Mouse (Mus musculus) kidney, embryonic 14.5 days (tissue): ENCODE measurements around the gene Chrm1. TPM values are rescaled to one million over a fixed set of nuclear protein-coding genes. Genes with fewer than 3 reads are reported as not detected.
A peak's percentile ranks its signal among the peaks of the same experiment; 100 is the strongest.
"Not testable (repeated sequence)": the region's sequence is repeated elsewhere in the genome, so short reads cannot be mapped to it uniquely, and the experiment has no call there.

Experiments
- ATAC-seq: fragments of 200-750 bp; cut with Nextera tagmentation; 2 replicates; pipeline ENCODE4 v1.8.0; 2017; ENCODE audit warnings: moderate number of reproducible peaks, mild to moderate bottlenecking, moderate TSS enrichment, moderate library complexity; ENCODE audit not compliant: low FRiP score, low TSS enrichment
- H3K27ac ChIP-seq: fragments of 300-500 bp; sonication (generic); 2 replicates; pipeline ENCODE4 v1.5.1; 2014; ENCODE audit warnings: low read depth, mild to moderate bottlenecking, low read length, moderate library complexity, mixed read lengths
- H3K27me3 ChIP-seq: fragments of 300-500 bp; sonication (generic); 2 replicates; pipeline ENCODE4 v1.6.1; 2014; ENCODE audit warnings: mild to moderate bottlenecking, low read length; ENCODE audit not compliant: control insufficient read depth, insufficient read depth
- H3K36me3 ChIP-seq: fragments of 300-500 bp; sonication (generic); 2 replicates; pipeline ENCODE4 v1.6.1; 2014; ENCODE audit warnings: low read length, mixed read lengths; ENCODE audit not compliant: control insufficient read depth, insufficient read depth
- H3K4me1 ChIP-seq: fragments of 300-500 bp; sonication (generic); 2 replicates; pipeline ENCODE4 v1.6.1; 2014; ENCODE audit warnings: low read length, mixed read lengths; ENCODE audit not compliant: control insufficient read depth, insufficient read depth
- H3K4me2 ChIP-seq: fragments of 300-500 bp; sonication (generic); replicated peaks from 2 replicates; pipeline ENCODE4 v1.6.1; 2014; ENCODE audit warnings: low read depth, mild to moderate bottlenecking, low read length
- H3K4me3 ChIP-seq: fragments of 300-500 bp; sonication (generic); 2 replicates; pipeline ENCODE4 v1.5.1; 2014; ENCODE audit warnings: mild to moderate bottlenecking, low read length
- H3K9ac ChIP-seq: fragments of 300-500 bp; sonication (generic); 2 replicates; pipeline ENCODE4 v1.6.1; 2014; ENCODE audit warnings: low read depth, mild to moderate bottlenecking, low read length, moderate library complexity
- H3K9me3 ChIP-seq: fragments of 300-500 bp; sonication (generic); 2 replicates; pipeline ENCODE4 v1.6.1; 2016; ENCODE audit warnings: low read length; ENCODE audit not compliant: control insufficient read depth
- WGBS: fragments of 180-500 bp; shearing (Covaris S2); extraction: QIAGEN DNeasy Blood & Tissue Kit; methylation state at CpG from one replicate; pipeline ENCODE4 v1.1.7; 2014; 5-methylcytosine and 5-hydroxymethylcytosine counted together
- polyA plus RNA-seq: library from polyadenylated mRNA; unstranded; fragments of >200 nt; fragmentation: Nextera tagmentation; extraction: Ambion mirVana; gene quantifications from 2 replicates; pipeline ENCODE4 v1.2.1, GENCODE M21; 2014

Chrm1 gene
- polyA plus RNA-seq, 1 experiment from 2014 or later = not detected

GRCm38 (mm10) chr19:8725081-8725613, 61.6 kb downstream of the Chrm1 start:
- Histone ChIP-seq H3K36me3 (peaks cover 32% of the 10 kb centered on the region), H3K9me3 (no peaks in the 10 kb centered on the region), H3K27ac (peak overlapping the region; percentile 7; the same call in 1 of the 2 replicates), H3K4me3 (peak overlapping the region; percentile 82), H3K27me3 (no peaks in the 10 kb centered on the region), H3K4me1 (0 out of 2 replicates have a peak, but pooled peaks cover 6% of the 10 kb centered on the region), H3K4me2 (peak overlapping the region; percentile 70), H3K9ac (peak overlapping the region; percentile 97; the same call in 1 of the 2 replicates)
- WGBS = 43% methylated on average over 4 of the region's 4 CpGs
- ATAC-seq = no peak

- Histone ChIP-seq H3K4me1 (0 out of 2 replicates have a peak, but pooled peaks cover 6% of the 10 kb centered on the region), H3K36me3 (peaks cover 32% of the 10 kb centered on the region), H3K4me3 (no peak overlapping the region; the same call in 1 of the 2 replicates), H3K4me2 (peak overlapping the region; percentile 70; the same call in 1 of the 2 replicates), H3K27ac (0 out of 2 replicates have a peak overlapping the region, but pooled peaks have one; percentile 1), H3K9ac (no peak overlapping the region), H3K9me3 (no peaks in the 10 kb centered on the region), H3K27me3 (no peaks in the 10 kb centered on the region)
- no peak for ATAC-seq
- 24% methylated on average over 3 of the region's 3 CpGs for WGBS
These were observed 63.2 kb downstream of the Chrm1 start for GRCm38 (mm10) chr19:8726609-8727390.

- Histone ChIP-seq H3K4me2 (no peak overlapping the region), H3K9ac (no peak overlapping the region), H3K4me1 (no peaks in the 10 kb centered on the region), H3K36me3 (peaks cover 32% of the 10 kb centered on the region), H3K27ac (no peak overlapping the region), H3K9me3 (no peaks in the 10 kb centered on the region), H3K27me3 (no peaks in the 10 kb centered on the region), H3K4me3 (no peak overlapping the region)
- ATAC-seq = no peak
- WGBS = 22% methylated on average over 5 of the region's 5 CpGs
These were observed 64.0 kb downstream of the Chrm1 start for GRCm38 (mm10) chr19:8727495-8728114.

- not testable (repeated sequence) for H3K9ac ChIP-seq, H3K4me3 ChIP-seq, ATAC-seq, H3K27me3 ChIP-seq, H3K4me2 ChIP-seq, H3K9me3 ChIP-seq, H3K4me1 ChIP-seq, H3K27ac ChIP-seq
- H3K36me3 ChIP-seq = peaks cover 32% of the 10 kb centered on the region
- 47% methylated on average over 3 of the region's 3 CpGs for WGBS
These were observed 64.9 kb downstream of the Chrm1 start for GRCm38 (mm10) chr19:8728335-8729099.

Other genes starting within 250 kb of the Chrm1 start
- gene Slc22a8, start 72.5 kb upstream of the Chrm1 start, polyA plus RNA-seq = 1.7 and 3.9 TPM in 2 replicates
- gene Slc22a6, start 45.8 kb upstream of the Chrm1 start, polyA plus RNA-seq = 1.2 and 3.2 TPM in 2 replicates
- gene Slc3a2, start 59.6 kb downstream of the Chrm1 start, polyA plus RNA-seq = 114 and 123 TPM in 2 replicates
- 82.9 and 97.3 TPM in 2 replicates for gene Wdr74, start 72.0 kb downstream of the Chrm1 start, polyA plus RNA-seq
- 0.70 and 2.3 TPM in 2 replicates for gene 1700092M07Rik, start 76.9 kb downstream of the Chrm1 start, polyA plus RNA-seq
- 114 and 128 TPM in 2 replicates for gene Stx5a, start 77.6 kb downstream of the Chrm1 start, polyA plus RNA-seq
- 155 and 198 TPM in 2 replicates for gene Nxf1, start 93.3 kb downstream of the Chrm1 start, polyA plus RNA-seq
- 232 and 238 TPM in 2 replicates for gene Tmem223, start 107.2 kb downstream of the Chrm1 start, polyA plus RNA-seq
- 80.4 and 91.0 TPM in 2 replicates for gene Tmem179b, start 110.7 kb downstream of the Chrm1 start, polyA plus RNA-seq
- gene Taf6l, start 122.6 kb downstream of the Chrm1 start, polyA plus RNA-seq = 21.7 and 22.9 TPM in 2 replicates
- gene Polr2g, start 134.8 kb downstream of the Chrm1 start, polyA plus RNA-seq = 188 and 230 TPM in 2 replicates
- 4.0 and 5.1 TPM in 2 replicates for gene Zbtb3, start 138.8 kb downstream of the Chrm1 start, polyA plus RNA-seq
- 40.0 and 61.0 TPM in 2 replicates for gene Ttc9c, start 155.5 kb downstream of the Chrm1 start, polyA plus RNA-seq
- gene Hnrnpul2, start 156.2 kb downstream of the Chrm1 start, polyA plus RNA-seq = 9.3 and 10.5 TPM in 2 replicates
- gene AC129217.1, start 166.0 kb downstream of the Chrm1 start, polyA plus RNA-seq = not detected in 2 replicates
- 40.2 and 42.2 TPM in 2 replicates for gene Bscl2, start 173.7 kb downstream of the Chrm1 start, polyA plus RNA-seq
- 3.6 and 3.7 TPM in 2 replicates for gene Gng3, start 175.4 kb downstream of the Chrm1 start, polyA plus RNA-seq
- gene Lrrn4cl, start 187.0 kb downstream of the Chrm1 start, polyA plus RNA-seq = 0.17 and 0.62 TPM in 2 replicates
- 197 and 222 TPM in 2 replicates for gene Ubxn1, start 207.7 kb downstream of the Chrm1 start, polyA plus RNA-seq
- 63.1 and 70.6 TPM in 2 replicates for gene Uqcc3, start 217.1 kb downstream of the Chrm1 start, polyA plus RNA-seq
- 98.0 and 116 TPM in 2 replicates for gene Lbhd1, start 219.9 kb downstream of the Chrm1 start, polyA plus RNA-seq
- not detected in 2 replicates for gene Gm49403, start 220.1 kb downstream of the Chrm1 start, polyA plus RNA-seq
- gene 1810009A15Rik, start 225.1 kb downstream of the Chrm1 start, polyA plus RNA-seq = 112 and 133 TPM in 2 replicates
- gene Gm49416, start 225.1 kb downstream of the Chrm1 start, polyA plus RNA-seq = not detected in 2 replicates
- gene Ints5, start 229.2 kb downstream of the Chrm1 start, polyA plus RNA-seq = 27.7 and 38.2 TPM in 2 replicates
- gene Ganab, start 234.3 kb downstream of the Chrm1 start, polyA plus RNA-seq = 67.1 and 114 TPM in 2 replicates